Comparison of ENCODE assay signal across 9 mouse cellular contexts in the genomic region with DNA sequence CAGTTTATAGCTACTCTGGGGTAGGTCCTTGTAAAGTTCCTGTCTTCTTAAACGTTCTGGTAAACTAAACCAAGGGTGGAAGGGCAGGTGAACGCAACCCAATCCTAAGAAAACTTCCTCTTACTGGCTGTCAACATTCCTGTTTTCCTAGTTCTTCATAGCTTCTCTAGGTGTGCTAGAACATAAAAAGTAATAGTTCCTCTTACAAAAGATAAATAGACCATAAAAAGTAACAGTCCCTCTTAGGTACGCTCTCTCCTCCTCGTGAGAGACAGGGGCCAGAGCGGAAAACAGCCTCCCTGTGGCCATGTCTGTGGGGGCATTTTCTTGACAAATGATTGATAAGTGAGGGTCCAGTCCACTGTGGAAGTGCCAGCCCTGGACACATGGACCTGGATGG. TPM values are rescaled to one million over a fixed set of nuclear protein-coding genes. Genes with fewer than 3 reads are reported as not detected.
A peak's percentile ranks its signal among the peaks of the same experiment; 100 is the strongest.
DNase-seq lines count a peak whose midpoint lies in the region; ATAC-seq and TF ChIP-seq lines count a peak whose summit lies in the region.
"Had no signal": no experiment of that assay in that cellular context is flagged by ENCODE, and none has a peak within 500 bp of the region (broad histone marks: within the 10 kb centered on the region; RNA-seq: fewer than 3 reads in every experiment).

No protein-coding gene starts in this region.

- H3K27ac ChIP-seq in kidney, embryonic 16.5 days (ENCODE audit: low read length) = peak overlapping the region; percentile 48; the same call in 1 of the 2 replicates
- H3K27ac ChIP-seq in intestine, embryonic 15.5 days = peak overlapping the region; percentile 67; the same call in 1 of the 2 replicates
- H3K27ac ChIP-seq in midbrain, postnatal 0 days (ENCODE audit: low read depth, low read length) = peak overlapping the region; percentile 60; the same call in 1 of the 2 replicates

- no peaks in the 10 kb centered on the region for H3K36me3 ChIP-seq in kidney, embryonic 16.5 days (ENCODE audit: insufficient read depth, low read length)
- H3K36me3 ChIP-seq in erythroblast, embryonic 14.5 days (ENCODE audit: control insufficient read depth) = peaks cover 83% of the 10 kb centered on the region
- H3K36me3 ChIP-seq in intestine, embryonic 15.5 days = 0 out of 2 replicates have a peak, but pooled peaks cover 2% of the 10 kb centered on the region
- H3K36me3 ChIP-seq in midbrain, postnatal 0 days (ENCODE audit: insufficient read depth, low read length) = 0 out of 2 replicates have a peak, but pooled peaks cover 4% of the 10 kb centered on the region

- peak overlapping the region; percentile 61 for H3K4me3 ChIP-seq in kidney, embryonic 16.5 days (ENCODE audit: low read length)
- H3K4me3 ChIP-seq in erythroblast, embryonic 14.5 days (replicated peaks) = peak overlapping the region; percentile 64
- peak overlapping the region; percentile 50 for H3K4me3 ChIP-seq in intestine, embryonic 15.5 days (replicated peaks)
- peak overlapping the region; percentile 63 for H3K4me3 ChIP-seq in midbrain, postnatal 0 days (ENCODE audit: low read depth, low read length)

- H3K9ac ChIP-seq in kidney, embryonic 16.5 days (replicated peaks; ENCODE audit: low read length) = peak overlapping the region; percentile 80
- H3K9ac ChIP-seq in intestine, embryonic 15.5 days = no peak overlapping the region
- 0 out of 2 replicates have a peak overlapping the region, but pooled peaks have one; percentile 79 for H3K9ac ChIP-seq in midbrain, postnatal 0 days (replicated peaks; ENCODE audit: low read length, poor library complexity, severe bottlenecking)

- H3K9me3 ChIP-seq in kidney, embryonic 16.5 days (ENCODE audit: low read length) = no peaks in the 10 kb centered on the region
- no peaks in the 10 kb centered on the region for H3K9me3 ChIP-seq in erythroblast, embryonic 14.5 days (ENCODE audit: control insufficient read depth, low read length)
- H3K9me3 ChIP-seq in intestine, embryonic 15.5 days = no peaks in the 10 kb centered on the region
- no peaks in the 10 kb centered on the region for H3K9me3 ChIP-seq in midbrain, postnatal 0 days (ENCODE audit: low read length)

- WGBS in kidney, embryonic 16.5 days = 22% methylated on average over 5 of the region's 5 CpGs
- WGBS in intestine, embryonic 15.5 days = 35% methylated on average over 5 of the region's 5 CpGs
- WGBS in midbrain, postnatal 0 days = 74% methylated on average over 5 of the region's 5 CpGs

- no peak for DNase-seq in kidney, adult 8-10 months
- no peak for DNase-seq in midbrain, postnatal 0 days (ENCODE audit: low spot score)
- no peak for DNase-seq in gastrocnemius, postnatal 25 days
- no peak for DNase-seq in spleen, postnatal 10 days (ENCODE audit: low spot score in 2 of 2)

- 0 out of 2 replicates have a peak, but pooled peaks cover 5% of the 10 kb centered on the region for H3K4me1 ChIP-seq in kidney, embryonic 16.5 days (ENCODE audit: insufficient read depth, low read length)
- H3K4me1 ChIP-seq in erythroblast, embryonic 14.5 days (ENCODE audit: control insufficient read depth) = peaks cover 51% of the 10 kb centered on the region
- 0 out of 2 replicates have a peak, but pooled peaks cover 2% of the 10 kb centered on the region for H3K4me1 ChIP-seq in intestine, embryonic 15.5 days (replicated peaks)
- 0 out of 2 replicates have a peak, but pooled peaks cover 2% of the 10 kb centered on the region for H3K4me1 ChIP-seq in midbrain, postnatal 0 days (ENCODE audit: insufficient read depth, low read length)

- ATAC-seq in kidney, embryonic 16.5 days (ENCODE audit: low FRiP score, low TSS enrichment) = 0 out of 2 replicates have a peak, but pooled peaks have one; percentile 17
- ATAC-seq in intestine, embryonic 15.5 days = no peak; the same call in 1 of the 2 replicates
- no peak for ATAC-seq in midbrain, postnatal 0 days (ENCODE audit: low FRiP score)
- ATAC-seq in monocyte, adult 5-6 weeks (replicated peaks; ENCODE audit: insufficient number of reproducible peaks, low FRiP score, low TSS enrichment, poor library complexity, severe bottlenecking) = no peak

- no peaks in the 10 kb centered on the region for H3K27me3 ChIP-seq in kidney, embryonic 16.5 days (ENCODE audit: insufficient read depth, low read length)
- H3K27me3 ChIP-seq in erythroblast, embryonic 14.5 days (ENCODE audit: control insufficient read depth) = no peaks in the 10 kb centered on the region
- no peaks in the 10 kb centered on the region for H3K27me3 ChIP-seq in intestine, embryonic 15.5 days (replicated peaks)
- no peaks in the 10 kb centered on the region for H3K27me3 ChIP-seq in midbrain, postnatal 0 days (ENCODE audit: insufficient read depth, low read length)

- TF ChIP-seq CTCF in midbrain, postnatal 0 days (IDR thresholded peaks at IDR 0.05) = no peak

- peak overlapping the region; percentile 89 for H3K4me2 ChIP-seq in kidney, embryonic 16.5 days (replicated peaks; ENCODE audit: low read depth, low read length)
- peak overlapping the region; percentile 93 for H3K4me2 ChIP-seq in intestine, embryonic 15.5 days (replicated peaks)
- peak overlapping the region; percentile 94 for H3K4me2 ChIP-seq in midbrain, postnatal 0 days (ENCODE audit: low read depth, low read length, poor library complexity, severe bottlenecking)

RNA-seq across cellular contexts. Expression of gene Tbccd1, which starts 12.6 kb away (rescaled TPM):
- polyA plus RNA-seq in kidney, embryonic 16.5 days (2015; fragmentation: Nextera tagmentation; extraction: Ambion mirVana) = 34.6 and 35.8 TPM in 2 replicates
- 1.2 TPM in 2 replicates for polyA plus RNA-seq in erythroblast, embryonic 14.5 days (2012)
- polyA plus RNA-seq in intestine, embryonic 15.5 days (2015; fragmentation: Nextera tagmentation; extraction: Ambion mirVana) = 26.2 and 30.7 TPM in 2 replicates
- 16.2 and 19.1 TPM in 2 replicates for total RNA-seq in midbrain, postnatal 0 days (2014; rRNA removed)
- polyA plus RNA-seq in midbrain, postnatal 0 days (2015; fragmentation: Nextera tagmentation; extraction: Ambion mirVana) = 14.5 and 15.9 TPM in 2 replicates
- total RNA-seq in gastrocnemius, postnatal 25 days (2021) = 1 to 10 TPM; 5.4 to 6.8 TPM
- 9.0 to 21.8 TPM (median 12.8 TPM) in 3 replicates for total RNA-seq in monocyte, adult 5-6 weeks (2017)

RNA-seq across cellular contexts. Expression of gene Dnajb11, which starts 12.8 kb away (rescaled TPM):
- polyA plus RNA-seq in kidney, embryonic 16.5 days (2015; fragmentation: Nextera tagmentation; extraction: Ambion mirVana) = 112 and 123 TPM in 2 replicates
- polyA plus RNA-seq in erythroblast, embryonic 14.5 days (2012) = 3.2 and 5.1 TPM in 2 replicates
- 120 and 125 TPM in 2 replicates for polyA plus RNA-seq in intestine, embryonic 15.5 days (2015; fragmentation: Nextera tagmentation; extraction: Ambion mirVana)
- total RNA-seq in midbrain, postnatal 0 days (2014; rRNA removed) = 58.7 and 63.0 TPM in 2 replicates
- polyA plus RNA-seq in midbrain, postnatal 0 days (2015; fragmentation: Nextera tagmentation; extraction: Ambion mirVana) = 88.4 and 89.9 TPM in 2 replicates
- total RNA-seq in gastrocnemius, postnatal 25 days (2021) = 10 to 100 TPM; 38.8 to 44.2 TPM
- 181 to 198 TPM (median 183 TPM) in 3 replicates for total RNA-seq in monocyte, adult 5-6 weeks (2017)

RNA-seq across cellular contexts. Expression of gene Crygs, which starts 33.5 kb away (rescaled TPM):
- 0.31 TPM in 1 of 2 replicates, not detected in the other for polyA plus RNA-seq in kidney, embryonic 16.5 days (2015; fragmentation: Nextera tagmentation; extraction: Ambion mirVana)
- not detected in 2 replicates for polyA plus RNA-seq in erythroblast, embryonic 14.5 days (2012)
- polyA plus RNA-seq in intestine, embryonic 15.5 days (2015; fragmentation: Nextera tagmentation; extraction: Ambion mirVana) = not detected in 2 replicates
- not detected in 2 replicates for total RNA-seq in midbrain, postnatal 0 days (2014; rRNA removed)
- polyA plus RNA-seq in midbrain, postnatal 0 days (2015; fragmentation: Nextera tagmentation; extraction: Ambion mirVana) = 0.45 TPM in 1 of 2 replicates, not detected in the other
- total RNA-seq in gastrocnemius, postnatal 25 days (2021) = not detected
- total RNA-seq in monocyte, adult 5-6 weeks (2017) = not detected in 3 replicates
- total RNA-seq: MEL had no signal

RNA-seq across cellular contexts. Expression of gene Ahsg, which starts 46.2 kb away (rescaled TPM):
- 9.5 and 12.6 TPM in 2 replicates for polyA plus RNA-seq in kidney, embryonic 16.5 days (2015; fragmentation: Nextera tagmentation; extraction: Ambion mirVana)
- 0.93 and 1.4 TPM in 2 replicates for polyA plus RNA-seq in erythroblast, embryonic 14.5 days (2012)
- polyA plus RNA-seq in intestine, embryonic 15.5 days (2015; fragmentation: Nextera tagmentation; extraction: Ambion mirVana) = 19.7 and 39.1 TPM in 2 replicates
- 0.14 TPM in 1 of 2 replicates, not detected in the other for total RNA-seq in midbrain, postnatal 0 days (2014; rRNA removed)
- polyA plus RNA-seq in midbrain, postnatal 0 days (2015; fragmentation: Nextera tagmentation; extraction: Ambion mirVana) = 0.36 TPM in 1 of 2 replicates, not detected in the other
- total RNA-seq in gastrocnemius, postnatal 25 days (2021) = not detected
- not detected in 3 replicates for total RNA-seq in monocyte, adult 5-6 weeks (2017)
- total RNA-seq: MEL had no signal

Comparison
In these comparisons a context has a peak if more than half of its experiments do, and no peak if none do; other contexts are left out.
1. RNA of gene Dnajb11, which starts 12.8 kb away (polyA plus RNA-seq): 112 to 123 TPM in kidney, embryonic 16.5 days, 120 to 125 TPM in intestine, embryonic 15.5 days and 88.4 to 89.9 TPM in midbrain, postnatal 0 days; 3.2 to 5.1 TPM in erythroblast, embryonic 14.5 days; every median in the first group is over 10 times any median in the second.
2. Peak in every context shown above with its lines, with median percentiles within 50 percentile points of each other: H3K27ac ChIP-seq, H3K4me2 ChIP-seq and H3K4me3 ChIP-seq.